Mouse (Mus musculus) lung, embryonic 14.5 days (tissue): ENCODE measurements around the gene Bspry. TPM values are rescaled to one million over a fixed set of nuclear protein-coding genes. Genes with fewer than 3 reads are reported as not detected.
"Not testable (repeated sequence)": the region's sequence is repeated elsewhere in the genome, so short reads cannot be mapped to it uniquely, and the experiment has no call there.

Experiments
- ATAC-seq: fragments of 200-750 bp; cut with Nextera tagmentation; 2 replicates; pipeline ENCODE4 v1.8.0; 2017; ENCODE audit warnings: mild to moderate bottlenecking, moderate TSS enrichment, moderate library complexity; ENCODE audit not compliant: insufficient read depth
- DNase-seq: peaks from one replicate; pipeline ENCODE4 v3.0.0-alpha.2; 2015
- H3K27ac ChIP-seq: fragments of 300-500 bp; sonication (generic); 2 replicates; pipeline ENCODE4 v1.5.1; 2014; ENCODE audit warnings: low read depth, mild to moderate bottlenecking, moderate library complexity
- H3K27me3 ChIP-seq: fragments of 300-500 bp; sonication (generic); 2 replicates; pipeline ENCODE4 v1.6.1; 2014; ENCODE audit warnings: low read length, control low read depth; ENCODE audit not compliant: insufficient read depth
- H3K36me3 ChIP-seq: fragments of 300-500 bp; sonication (generic); 2 replicates; pipeline ENCODE4 v1.6.1; 2014; ENCODE audit warnings: control low read depth; ENCODE audit not compliant: insufficient read depth
- H3K4me1 ChIP-seq: fragments of 300-500 bp; sonication (generic); 2 replicates; pipeline ENCODE4 v1.6.1; 2014; ENCODE audit warnings: antibody characterized with exemption, control low read depth; ENCODE audit not compliant: insufficient read depth
- H3K4me2 ChIP-seq: fragments of 300-500 bp; sonication (generic); 2 replicates; pipeline ENCODE4 v1.6.1; 2014; ENCODE audit warnings: mild to moderate bottlenecking
- H3K4me3 ChIP-seq: fragments of 300-500 bp; sonication (generic); 2 replicates; pipeline ENCODE4 v1.5.1; 2014; ENCODE audit warnings: low read depth, low read length
- H3K9ac ChIP-seq: fragments of 300-500 bp; sonication (generic); 2 replicates; pipeline ENCODE4 v1.6.1; 2014
- H3K9me3 ChIP-seq: fragments of 300-500 bp; sonication (generic); 2 replicates; pipeline ENCODE4 v1.6.1; 2016; ENCODE audit warnings: low read depth, low read length, control low read depth
- CTCF ChIP-seq: IDR thresholded peaks from 2 replicates; pipeline ENCODE4 v1.5.1; 2016; ENCODE audit warnings: antibody characterized with exemption, low read depth
- WGBS: fragments of 180-500 bp; shearing (Covaris S2); extraction: QIAGEN DNeasy Blood & Tissue Kit; methylation state at CpG from one replicate; pipeline ENCODE4 v1.1.7; 2014; 5-methylcytosine and 5-hydroxymethylcytosine counted together
- polyA plus RNA-seq: library from polyadenylated mRNA; unstranded; fragments of >200 nt; fragmentation: Nextera tagmentation; extraction: Ambion mirVana; gene quantifications from 2 replicates; pipeline ENCODE4 v1.2.1, GENCODE M21; 2014

The Bspry gene
- polyA plus RNA-seq, 1 experiment from 2014 or later, result 30.5 TPM

DNA sequence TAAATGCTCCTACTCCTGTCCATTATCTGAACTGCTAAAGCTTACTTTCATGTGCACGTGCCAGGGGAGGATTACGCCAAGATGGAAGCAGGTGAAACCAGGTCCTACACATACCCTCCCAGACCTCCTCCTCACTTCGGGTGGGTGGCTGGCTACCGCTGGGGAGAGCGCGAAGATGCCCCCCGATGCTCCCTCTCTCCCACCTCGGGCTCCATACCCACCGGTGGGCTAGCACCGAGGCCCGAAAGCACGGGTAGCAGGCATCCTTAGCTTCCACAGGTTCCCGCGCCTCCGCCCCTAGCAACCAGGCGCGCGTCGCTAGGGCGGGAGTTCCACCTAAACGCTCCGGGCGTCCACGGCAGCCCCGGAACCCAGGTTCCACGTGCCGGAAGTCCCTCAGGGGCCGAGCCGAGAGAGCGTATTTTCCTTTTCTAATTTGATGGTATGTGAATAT is 9.2 kb upstream of the Bspry start, which contains the start of gene Wdr31:
Gene Wdr31 (minus strand): TSS at position 299 of the 454 bp plus-strand sequence.
- Histone ChIP-seq H3K4me2 (peak within 1 kb of the TSS; percentile 78), H3K36me3 (no peaks in the 10 kb centered on the region), H3K27ac (no peak within 1 kb of the TSS), H3K4me1 (no peaks in the 10 kb centered on the region; the same call in 1 of the 2 replicates), H3K27me3 (no peaks in the 10 kb centered on the region), H3K9me3 (no peaks in the 10 kb centered on the region), H3K9ac (peak within 1 kb of the TSS; percentile 53), H3K4me3 (peak within 1 kb of the TSS; percentile 54)
- no peak for TF ChIP-seq CTCF
- under 1% methylated on average over 30 of the region's 30 CpGs for WGBS
- DNase-seq, result peak; percentile 89
- ATAC-seq, result peak; percentile 93

DNA sequence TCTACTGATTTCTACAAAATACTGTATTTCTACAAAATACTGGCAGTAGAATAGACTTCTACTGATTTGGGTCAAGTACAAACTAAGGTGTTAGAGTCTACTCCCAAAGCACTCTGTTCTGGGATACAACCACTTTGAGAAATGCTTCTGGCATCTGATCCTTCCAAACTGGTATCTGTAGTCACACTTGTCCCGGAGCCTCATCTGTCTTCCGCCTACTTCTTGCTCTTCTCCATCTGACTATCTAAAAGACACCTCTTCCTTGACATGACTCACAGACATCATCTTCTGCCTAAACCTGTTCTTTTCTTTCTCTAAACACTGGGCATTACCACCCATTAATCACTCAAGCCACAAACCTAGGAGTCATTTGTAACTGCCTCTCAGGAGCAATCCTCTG is 7.8 kb upstream of the Bspry start:
- no peak for TF ChIP-seq CTCF
- Histone ChIP-seq H3K4me1 (peaks cover 4% of the 10 kb centered on the region; the same call in 1 of the 2 replicates), H3K9me3 (no peaks in the 10 kb centered on the region), H3K9ac (no peak overlapping the region), H3K4me3 (no peak overlapping the region), H3K27ac (no peak overlapping the region), H3K4me2 (no peak overlapping the region), H3K36me3 (no peaks in the 10 kb centered on the region), H3K27me3 (no peaks in the 10 kb centered on the region)
- WGBS, result 91% methylated on average over 2 of the region's 2 CpGs
- DNase-seq (no peak), ATAC-seq (no peak)

DNA sequence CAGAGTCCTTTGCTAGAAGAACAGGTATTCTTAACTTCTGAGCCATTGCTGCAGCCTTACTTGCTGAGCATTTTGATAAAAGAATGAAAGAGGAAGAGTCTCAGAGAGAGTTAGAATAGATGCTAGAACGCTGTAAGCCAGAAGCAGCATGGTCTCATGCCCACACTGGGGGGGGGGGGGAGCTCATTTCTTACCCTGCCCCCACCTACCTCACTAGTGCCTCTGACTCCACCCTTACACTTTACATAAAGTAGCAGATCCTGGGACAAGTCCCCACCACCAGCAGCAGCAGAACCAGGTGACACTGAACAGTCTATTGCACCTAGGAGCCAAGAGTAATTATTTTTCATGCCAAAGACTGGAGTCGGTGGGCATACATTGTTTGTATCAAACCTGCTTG is 4.7 kb upstream of the Bspry start:
- ATAC-seq (no peak), DNase-seq (no peak)
- H3K4me2 ChIP-seq, result no peak overlapping the region
- H3K27me3 ChIP-seq, result 0 out of 2 replicates have a peak, but pooled peaks cover 7% of the 10 kb centered on the region
- H3K36me3 ChIP-seq, result no peaks in the 10 kb centered on the region
- 62% methylated on average over 2 of the region's 2 CpGs for WGBS
- H3K4me1 ChIP-seq, result peaks cover 7% of the 10 kb centered on the region; the same call in 1 of the 2 replicates
- TF ChIP-seq CTCF, result no peak
- H3K9ac ChIP-seq, result no peak overlapping the region
- no peaks in the 10 kb centered on the region for H3K9me3 ChIP-seq
- H3K27ac ChIP-seq, result 0 out of 2 replicates have a peak overlapping the region, but pooled peaks have one; percentile 32
- no peak overlapping the region for H3K4me3 ChIP-seq

DNA sequence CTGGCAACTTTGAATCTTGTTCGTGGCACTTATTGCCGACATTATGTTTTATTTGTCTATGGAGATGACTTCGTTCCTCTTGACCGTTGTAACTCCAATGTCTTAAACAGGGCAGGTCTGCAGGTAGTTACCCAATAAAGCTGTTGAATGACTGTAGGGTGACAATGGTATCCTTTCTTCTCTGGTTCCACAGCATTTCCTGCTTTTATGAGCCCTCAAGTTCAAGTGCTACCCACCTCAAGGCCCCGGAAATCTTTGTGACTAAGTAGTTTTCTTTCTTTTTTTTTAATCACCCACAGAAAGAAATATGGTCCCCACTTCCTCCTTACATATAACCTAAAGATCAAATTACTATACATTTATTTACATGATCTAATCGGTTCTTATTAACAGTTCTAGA is 4.1 kb upstream of the Bspry start:
- 59% methylated on average over 6 of the region's 6 CpGs for WGBS
- no peaks in the 10 kb centered on the region for H3K36me3 ChIP-seq
- H3K4me1 ChIP-seq, result 0 out of 2 replicates have a peak, but pooled peaks cover 7% of the 10 kb centered on the region
- ATAC-seq (no peak), DNase-seq (peak; percentile 17)
- H3K27me3 ChIP-seq, result 0 out of 2 replicates have a peak, but pooled peaks cover 7% of the 10 kb centered on the region
- TF ChIP-seq CTCF, result no peak
- no peaks in the 10 kb centered on the region for H3K9me3 ChIP-seq
- H3K27ac ChIP-seq, result no peak overlapping the region
- H3K4me3 ChIP-seq, result no peak overlapping the region
- H3K4me2 ChIP-seq, result no peak overlapping the region
- H3K9ac ChIP-seq, result no peak overlapping the region

DNA sequence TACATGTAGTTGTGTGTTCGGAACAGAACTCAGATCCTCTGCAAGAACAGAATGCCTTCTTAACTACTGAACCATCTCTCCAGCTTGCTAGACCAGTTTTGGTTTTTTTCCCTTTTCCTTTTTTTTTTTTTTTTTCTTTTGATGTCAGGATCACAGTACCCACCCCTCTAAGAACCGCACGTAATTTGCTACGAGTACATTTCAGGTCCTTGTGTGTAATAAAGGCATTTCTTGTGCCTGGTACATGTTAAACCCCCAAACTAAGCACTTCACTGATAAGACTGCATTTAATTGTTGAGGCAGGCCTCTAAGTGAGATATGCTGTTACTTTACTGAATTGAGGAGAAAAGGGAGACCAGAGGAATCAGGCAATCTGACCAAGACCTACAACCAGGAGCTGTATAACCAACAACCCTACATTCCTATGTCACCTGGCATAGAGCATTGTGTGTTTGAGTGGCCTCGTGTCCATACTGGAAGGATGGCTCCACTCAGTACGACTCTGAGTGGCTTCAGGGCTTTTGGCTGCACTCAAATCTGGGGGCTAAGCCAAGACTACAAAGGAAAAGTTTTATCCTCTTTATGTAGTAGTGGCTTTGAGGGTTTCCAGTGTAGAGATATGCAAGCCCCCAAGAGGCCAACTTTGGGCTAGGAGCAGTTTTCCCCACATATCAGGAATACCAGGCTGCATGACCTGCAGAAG is 2.2 kb upstream of the Bspry start:
- H3K36me3 ChIP-seq, result no peaks in the 10 kb centered on the region
- 0 out of 2 replicates have a peak overlapping the region, but pooled peaks have one; percentile 3 for H3K27ac ChIP-seq
- H3K27me3 ChIP-seq, result 0 out of 2 replicates have a peak, but pooled peaks cover 7% of the 10 kb centered on the region
- H3K4me2 ChIP-seq, result no peak overlapping the region
- 67% methylated on average over 6 of the region's 6 CpGs for WGBS
- no peak overlapping the region for H3K4me3 ChIP-seq
- DNase-seq (peak; percentile 41), ATAC-seq (peak; percentile 26; the same call in 1 of the 2 replicates)
- 0 out of 2 replicates have a peak, but pooled peaks cover 7% of the 10 kb centered on the region for H3K4me1 ChIP-seq
- TF ChIP-seq CTCF, result no peak
- no peaks in the 10 kb centered on the region for H3K9me3 ChIP-seq
- no peak overlapping the region for H3K9ac ChIP-seq

DNA sequence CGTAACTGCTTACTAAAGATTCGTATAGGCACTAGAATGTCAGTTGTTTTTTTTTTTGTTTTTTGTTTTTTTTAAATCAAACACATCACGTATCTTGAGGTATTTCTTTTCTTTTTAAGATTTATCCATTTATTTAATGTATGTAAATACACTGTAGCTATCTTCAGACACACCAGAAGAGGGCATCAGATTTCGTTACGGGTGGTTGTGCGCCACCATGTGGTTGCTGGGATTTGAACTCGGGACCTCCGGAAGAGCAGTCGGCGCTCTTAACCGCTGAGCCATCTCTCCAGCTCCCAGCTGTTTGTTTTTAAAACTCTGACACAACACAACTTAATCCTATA is 288 bp upstream of the Bspry start:
- TF ChIP-seq CTCF, result peak; percentile 71
- Histone ChIP-seq H3K4me2 (peak overlapping the region; percentile 69), H3K4me3 (peak overlapping the region; percentile 45), H3K9ac (peak overlapping the region; percentile 38; the same call in 1 of the 2 replicates)
- WGBS, result 10% methylated on average over 11 of the region's 11 CpGs
- H3K27ac ChIP-seq, H3K4me1 ChIP-seq, ATAC-seq, H3K9me3 ChIP-seq, H3K27me3 ChIP-seq, DNase-seq, H3K36me3 ChIP-seq: not testable (repeated sequence)
